Mouse (Mus musculus) embryo, embryonic 10.5 days (tissue): Measurements from ENCODE around the gene Zfp771.
"Not testable (repeated sequence)": the region's sequence is repeated elsewhere in the genome, so short reads cannot be mapped to it uniquely, and the experiment has no call there.

Source experiments
- DNase-seq: peaks from one replicate; pipeline ENCODE4 v3.0.0-alpha.2; 2015; ENCODE audit warnings: low spot score

The Zfp771 gene

DNA sequence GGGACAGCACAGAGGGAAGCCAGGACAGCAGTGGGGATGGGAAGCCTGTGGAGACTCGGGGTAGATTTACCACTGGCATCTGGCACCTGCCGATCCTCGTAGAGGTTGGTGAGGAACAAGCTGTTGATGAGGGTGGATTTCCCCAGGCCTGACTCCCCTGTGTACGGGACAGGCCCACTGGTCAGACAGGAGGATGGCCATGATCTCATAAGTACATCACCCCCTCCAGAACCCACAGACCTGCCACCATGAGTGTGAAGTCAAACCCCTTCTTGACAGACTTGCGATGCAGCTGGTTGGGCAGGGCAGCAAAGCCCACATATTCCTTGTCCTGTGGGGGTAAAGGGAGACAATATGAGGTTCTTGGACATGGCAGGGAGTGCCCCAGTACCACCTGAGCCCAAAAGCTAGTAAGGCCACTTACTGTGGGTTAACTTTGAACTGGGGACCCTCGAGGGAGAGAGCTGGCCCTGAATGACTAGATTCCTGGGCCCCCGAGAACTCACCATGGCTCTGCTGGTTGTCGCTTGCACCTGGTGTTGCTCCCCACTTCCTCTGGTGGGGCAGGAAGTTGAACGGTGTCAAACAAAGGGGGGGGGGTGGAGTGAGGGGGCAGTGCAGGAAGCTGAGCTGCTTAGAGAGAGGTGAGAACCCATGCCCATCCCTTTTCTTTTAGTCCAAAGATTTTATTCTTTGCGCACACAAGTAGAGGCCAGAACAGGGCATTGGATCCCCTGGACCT is 26.0 kb upstream of the Zfp771 start:
- no peak for DNase-seq

DNA sequence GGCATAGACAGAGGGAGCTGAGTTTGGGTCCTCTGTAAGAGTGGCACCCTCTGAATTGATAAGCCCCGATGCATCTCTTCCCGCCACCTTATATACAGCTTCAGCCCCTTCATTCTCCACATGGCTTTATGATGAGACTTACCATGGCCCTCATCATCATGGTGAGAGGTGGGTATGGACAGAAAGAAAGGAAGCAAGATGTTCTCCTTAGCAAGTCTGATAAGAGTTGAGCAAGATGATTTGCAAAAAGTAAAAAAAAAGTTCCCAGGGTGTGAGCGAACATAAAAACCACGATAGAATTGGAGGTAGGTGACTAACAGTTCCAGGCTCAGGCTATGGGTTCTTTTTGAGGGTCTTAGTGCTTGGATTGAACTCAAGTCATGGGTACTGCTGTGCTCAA is 25.4 kb upstream of the Zfp771 start:
- no peak for DNase-seq

- no peak for DNase-seq
Observed at GRCm38 (mm10) chr7:127220440-127220839, 23.6 kb upstream of the Zfp771 start.

- DNase-seq = no peak
Observed at GRCm38 (mm10) chr7:127223106-127223505, 21.0 kb upstream of the Zfp771 start.

- no peak for DNase-seq
Observed at GRCm38 (mm10) chr7:127223515-127224478, 20.3 kb upstream of the Zfp771 start.

GRCm38 (mm10) chr7:127224616-127225015 is 19.5 kb upstream of the Zfp771 start:
- no peak for DNase-seq

GRCm38 (mm10) chr7:127225147-127225995 is 18.7 kb upstream of the Zfp771 start:
- no peak for DNase-seq

- peak; percentile 85 for DNase-seq
Observed at GRCm38 (mm10) chr7:127228615-127229303, 15.3 kb upstream of the Zfp771 start.

DNA sequence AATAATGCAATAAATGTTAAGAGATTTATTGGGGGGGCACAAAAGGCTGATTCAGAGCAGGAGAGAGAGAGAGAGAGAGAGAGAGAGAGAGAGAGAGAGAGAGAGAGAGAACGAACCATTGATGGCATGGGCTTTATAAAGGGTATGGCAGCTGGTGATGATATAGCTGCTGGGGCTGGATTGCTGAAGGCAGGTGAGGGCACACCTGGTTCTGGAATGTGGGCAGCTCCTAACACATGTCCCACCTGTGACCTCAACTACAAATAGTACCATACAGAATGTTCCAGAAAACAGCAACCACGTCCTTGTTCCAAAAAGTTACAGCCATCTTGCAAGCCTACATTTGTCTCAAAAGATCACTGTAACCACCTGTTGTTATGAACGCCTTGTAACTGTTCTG is 12.7 kb upstream of the Zfp771 start:
- no peak for DNase-seq

GRCm38 (mm10) chr7:127231826-127232621 is 12.1 kb upstream of the Zfp771 start:
- peak; percentile 42 for DNase-seq

DNA sequence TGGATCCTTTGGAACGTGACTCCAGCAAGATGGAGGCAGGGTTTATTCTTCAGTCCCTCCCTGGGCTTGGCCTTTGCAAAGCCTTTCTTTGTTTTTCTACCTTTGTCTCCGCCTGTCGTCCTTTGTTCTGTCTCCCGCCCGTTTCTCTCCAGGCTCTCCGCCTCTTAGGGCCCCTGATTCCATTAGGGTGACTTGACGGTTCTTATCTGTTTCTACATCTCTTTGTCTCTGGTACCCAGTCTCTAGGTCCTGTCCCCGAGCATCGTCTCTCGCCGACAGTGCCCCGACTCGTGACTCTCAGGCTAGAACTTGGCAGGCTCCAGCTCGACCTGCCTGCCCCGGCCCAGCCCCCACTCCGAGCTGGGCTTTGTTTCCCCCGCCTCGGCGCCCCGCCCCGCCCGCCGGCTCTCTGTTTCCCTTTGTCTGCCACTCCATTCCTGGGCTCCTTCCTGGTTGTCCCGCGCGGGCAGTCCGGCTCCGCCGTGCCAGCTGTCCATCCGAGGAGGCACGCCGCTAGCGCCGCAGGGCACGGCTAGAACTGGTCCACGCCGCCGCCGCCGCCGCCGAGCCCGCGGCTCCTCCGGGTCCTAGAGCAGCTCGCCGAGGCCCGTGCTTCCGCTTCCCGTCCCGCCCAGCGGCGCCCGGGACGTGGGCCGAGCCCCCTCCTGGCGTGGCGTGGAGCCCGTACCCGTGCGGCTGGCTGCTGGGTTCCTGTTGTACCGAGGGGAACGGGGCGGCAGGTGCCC is 11.3 kb upstream of the Zfp771 start, which contains the start of the genes Zfp553 and Sept1:
Gene Zfp553 (plus strand): TSS at position 440 of the 746 bp plus-strand sequence.
Gene Sept1 (minus strand): TSS at position 509 of the 746 bp plus-strand sequence.
- peak; percentile 89 for DNase-seq

DNA sequence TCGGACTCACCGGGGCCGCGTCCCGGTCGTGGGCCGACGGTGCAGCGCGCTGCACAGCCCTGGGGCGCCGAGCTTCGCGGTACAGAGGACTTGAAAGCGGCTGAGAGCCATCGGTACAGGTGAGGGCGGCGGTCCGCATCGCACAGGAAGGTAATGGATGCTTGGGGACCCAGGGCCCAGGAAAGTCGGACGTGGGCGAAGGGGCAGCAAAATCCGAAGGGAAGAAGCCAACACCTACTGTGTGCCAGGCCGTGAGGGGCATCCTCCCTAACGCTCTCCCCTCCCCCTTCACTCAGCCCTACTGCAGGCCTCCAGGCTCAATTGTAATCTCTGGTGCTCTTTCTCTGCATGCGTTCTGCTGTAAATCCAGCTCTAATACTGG is 10.7 kb upstream of the Zfp771 start:
- peak; percentile 70 for DNase-seq

DNA sequence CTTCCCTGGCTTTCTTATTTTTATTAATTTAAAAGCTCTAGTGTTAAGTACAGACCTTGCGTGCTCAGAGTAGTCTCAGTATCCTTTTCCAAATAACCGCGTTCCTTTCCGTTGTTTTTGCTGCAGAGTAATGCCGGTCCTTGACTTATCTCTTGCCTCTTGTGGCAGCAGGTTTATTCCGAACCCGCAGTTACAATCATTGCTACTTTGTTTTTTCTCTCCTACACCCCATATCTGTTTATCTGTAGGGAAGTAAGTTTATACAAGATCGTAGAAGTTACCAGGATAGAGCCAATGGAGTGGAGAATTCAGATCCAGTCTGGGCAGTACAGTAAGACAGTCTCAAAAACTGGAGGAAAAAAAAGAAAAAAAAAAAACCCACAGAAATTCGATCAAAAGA is 10.3 kb upstream of the Zfp771 start:
- DNase-seq = no peak

DNA sequence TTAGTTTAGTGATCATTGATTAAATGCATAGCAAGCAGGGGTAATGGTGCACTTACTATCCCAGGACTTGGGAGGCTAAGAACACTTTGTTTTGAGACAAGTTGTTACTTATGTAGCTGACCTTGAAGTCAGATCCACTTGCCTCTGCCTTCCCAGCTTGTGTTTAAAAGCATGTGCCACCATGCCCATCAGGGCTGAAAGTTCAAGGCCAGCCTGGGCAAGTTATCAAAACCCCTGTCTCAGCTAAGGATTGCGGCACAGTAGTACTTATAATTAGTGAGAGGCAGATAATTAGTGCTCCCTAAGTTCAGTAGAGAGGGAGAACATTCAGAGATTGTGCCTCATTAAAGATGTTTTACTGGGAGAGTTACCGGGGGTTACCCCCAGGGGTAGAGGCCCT is 9.3 kb upstream of the Zfp771 start:
- no peak for DNase-seq

DNA sequence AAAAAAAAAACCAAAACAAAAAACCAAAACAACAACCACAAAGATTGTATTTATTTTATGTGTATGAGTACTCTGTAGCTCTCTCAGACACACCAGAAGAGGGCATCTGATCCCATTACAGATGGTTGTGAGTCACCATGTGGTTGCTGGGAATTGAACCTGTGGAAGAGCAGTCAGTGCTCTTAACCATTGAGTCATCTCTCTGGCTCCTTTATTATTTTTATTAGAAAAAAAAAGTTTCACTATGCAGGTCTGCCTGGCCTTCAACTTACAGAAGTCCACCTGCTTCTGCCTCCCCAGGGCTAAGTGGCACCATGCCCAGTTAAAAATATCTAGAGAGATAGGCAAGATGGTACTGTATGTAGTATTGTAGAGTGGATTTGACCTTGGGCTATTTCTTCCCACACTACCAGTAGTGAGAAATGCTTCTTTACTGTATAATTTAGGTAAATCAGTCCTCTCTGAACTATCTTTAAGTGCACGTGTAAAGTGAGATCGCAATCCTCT is 660 bp upstream of the Zfp771 start:
- no peak for DNase-seq

- DNase-seq = no peak
Observed at GRCm38 (mm10) chr7:127244658-127245510, 810 bp downstream of the Zfp771 start.

GRCm38 (mm10) chr7:127250511-127250910 is 6.4 kb downstream of the Zfp771 start:
- not testable (repeated sequence) for DNase-seq

GRCm38 (mm10) chr7:127252414-127252813 is 8.3 kb downstream of the Zfp771 start:
- DNase-seq = peak; percentile 68

GRCm38 (mm10) chr7:127253341-127253740 is 9.3 kb downstream of the Zfp771 start:
- no peak for DNase-seq
